Mouse (Mus musculus) inflammation-experienced regulatory T-cells, adult 6 months (primary cell): ENCODE results near the gene Szrd1. TPM values are rescaled to one million over a fixed set of nuclear protein-coding genes. Genes with fewer than 3 reads are reported as not detected.

Experiments used
- ATAC-seq: one replicate; pipeline ENCODE4 v1.8.0; 2017
- polyA plus RNA-seq, 3 experiments: library from polyadenylated mRNA; unstranded; fragments of 100-300 nt; shearing (Covaris generic); gene quantifications; one replicate each; pipeline ENCODE4 v1.2.1; 2017

Szrd1 gene
- 10 to 100 TPM; 37.9 to 88.5 (median 58.2) TPM for polyA plus RNA-seq

- ATAC-seq = peak; percentile 87
Observed at GRCm38 (mm10) chr4:141139116-141139970, at the start of gene Szrd1. Gene Szrd1, minus strand, starts transcription at chr4:141139775.

GRCm38 (mm10) chr4:141186923-141187836 lies 47.6 kb upstream of the Szrd1 start:
- ATAC-seq = no peak

- ATAC-seq = no peak
Observed at GRCm38 (mm10) chr4:141184426-141184825, 44.9 kb upstream of the Szrd1 start.

- ATAC-seq = peak; percentile 86
Observed at GRCm38 (mm10) chr4:141183932-141184331, 44.4 kb upstream of the Szrd1 start.

- no peak for ATAC-seq
Observed at GRCm38 (mm10) chr4:141181981-141182380, 42.4 kb upstream of the Szrd1 start.

- no peak for ATAC-seq
Observed at GRCm38 (mm10) chr4:141180831-141181230, 41.3 kb upstream of the Szrd1 start.

GRCm38 (mm10) chr4:141178500-141178899 lies 38.9 kb upstream of the Szrd1 start:
- ATAC-seq = no peak

- ATAC-seq = no peak
Observed at GRCm38 (mm10) chr4:141176328-141176838, 36.8 kb upstream of the Szrd1 start.

- ATAC-seq = no peak
Observed at GRCm38 (mm10) chr4:141175783-141176182, 36.2 kb upstream of the Szrd1 start.

- ATAC-seq = no peak
Observed at GRCm38 (mm10) chr4:141172121-141172520, 32.5 kb upstream of the Szrd1 start.

GRCm38 (mm10) chr4:141167156-141167555 lies 27.6 kb upstream of the Szrd1 start:
- ATAC-seq = no peak

GRCm38 (mm10) chr4:141165744-141166292 lies 26.2 kb upstream of the Szrd1 start:
- no peak for ATAC-seq

GRCm38 (mm10) chr4:141163729-141164128 lies 24.2 kb upstream of the Szrd1 start:
- no peak for ATAC-seq

- ATAC-seq = no peak
Observed at GRCm38 (mm10) chr4:141161699-141162208, 22.2 kb upstream of the Szrd1 start.

GRCm38 (mm10) chr4:141160193-141160592 lies 20.6 kb upstream of the Szrd1 start:
- ATAC-seq = no peak

- ATAC-seq = no peak
Observed at GRCm38 (mm10) chr4:141159666-141160065, 20.1 kb upstream of the Szrd1 start.

GRCm38 (mm10) chr4:141159093-141159492 lies 19.5 kb upstream of the Szrd1 start:
- no peak for ATAC-seq

GRCm38 (mm10) chr4:141158609-141159008 lies 19.0 kb upstream of the Szrd1 start:
- no peak for ATAC-seq

GRCm38 (mm10) chr4:141157485-141157884 lies 17.9 kb upstream of the Szrd1 start:
- no peak for ATAC-seq

GRCm38 (mm10) chr4:141149116-141149515 lies 9.5 kb upstream of the Szrd1 start:
- no peak for ATAC-seq

GRCm38 (mm10) chr4:141148009-141148801 lies 8.6 kb upstream of the Szrd1 start:
- peak; percentile 44 for ATAC-seq
